Mouse (Mus musculus): ENCODE results near the gene Mal. TPM values are rescaled to one million over a fixed set of nuclear protein-coding genes. Genes with fewer than 3 reads are reported as not detected.
"Not testable (repeated sequence)": the region's sequence is repeated elsewhere in the genome, so short reads cannot be mapped to it uniquely, and the experiment has no call there.

The Mal gene
- polyA plus RNA-seq, 1 experiment from 2014 or later, result 2.0 TPM

DNA sequence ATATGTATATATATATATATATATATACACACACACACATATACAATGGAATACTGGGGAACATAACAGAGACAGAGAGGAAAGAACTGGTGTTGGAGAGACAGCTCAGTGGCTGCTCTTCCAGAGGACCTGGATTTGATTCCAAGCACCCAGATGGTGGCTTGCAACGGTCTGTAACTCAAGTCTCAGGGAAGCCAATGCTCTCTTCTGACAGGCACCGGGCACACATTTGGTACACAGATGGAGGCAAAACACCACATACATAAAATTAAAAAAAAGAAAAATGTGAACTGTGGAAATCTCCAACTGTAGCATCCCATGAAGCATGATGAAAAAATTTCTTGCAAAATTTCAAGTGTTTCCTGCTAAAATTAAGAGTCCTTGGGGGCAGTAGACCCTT, 31.7 kb downstream of the Mal start:
- ATAC-seq (ENCODE audit: extremely low read depth, insufficient number of reproducible peaks, low FRiP score, low TSS enrichment), result no peak
- no peak overlapping the region for H3K27ac ChIP-seq (replicated peaks)

GRCm38 (mm10) chr2:127622065-127622464, 34.4 kb downstream of the Mal start:
- Histone ChIP-seq H3K4me1 (0 out of 2 replicates have a peak, but pooled peaks cover 5% of the 10 kb centered on the region), H3K36me3 (no peaks in the 10 kb centered on the region), H3K27ac (replicated peaks) (no peak overlapping the region), H3K9ac (no peak overlapping the region), H3K9me3 (no peaks in the 10 kb centered on the region), H3K4me2 (no peak overlapping the region), H3K27me3 (replicated peaks) (peaks cover 19% of the 10 kb centered on the region; the same call in 1 of the 2 replicates), H3K4me3 (no peak overlapping the region)
- 35% methylated on average over 3 of the region's 3 CpGs for WGBS
- no peak for ATAC-seq (ENCODE audit: extremely low read depth, insufficient number of reproducible peaks, low FRiP score, low TSS enrichment)

More for the DNA sequence above, 31.7 kb downstream of the Mal start:
- Histone ChIP-seq H3K4me3 (no peak overlapping the region), H3K36me3 (no peaks in the 10 kb centered on the region), H3K27me3 (replicated peaks) (peaks cover 19% of the 10 kb centered on the region; the same call in 1 of the 2 replicates), H3K9ac (no peak overlapping the region), H3K4me2 (no peak overlapping the region), H3K4me1 (no peaks in the 10 kb centered on the region), H3K9me3 (no peaks in the 10 kb centered on the region)
- WGBS, result 83% methylated on average over 2 of the region's 2 CpGs

DNA sequence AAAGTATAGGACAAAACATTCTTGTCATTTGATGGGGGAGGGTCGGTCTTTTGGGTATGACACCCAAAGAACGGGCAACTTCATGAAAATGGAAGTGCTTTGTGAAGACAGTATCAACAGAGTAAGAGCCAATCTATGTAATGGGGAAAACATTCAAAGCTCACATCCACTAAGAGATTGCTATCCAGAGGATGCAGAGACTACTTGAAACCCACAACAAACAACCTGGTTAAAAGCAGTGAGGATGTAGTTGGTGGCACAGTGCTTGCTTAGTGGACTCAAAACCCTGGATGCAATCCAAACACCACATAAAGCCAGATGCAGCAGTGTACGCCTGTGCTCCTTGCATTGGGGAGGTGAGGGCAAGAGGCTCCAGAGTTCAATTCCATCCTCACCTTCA, 37.2 kb downstream of the Mal start:
- WGBS, result 72% methylated on average over 3 of the region's 3 CpGs
- no peak overlapping the region for H3K9ac ChIP-seq
- no peak overlapping the region for H3K4me3 ChIP-seq
- ATAC-seq (ENCODE audit: extremely low read depth, insufficient number of reproducible peaks, low FRiP score, low TSS enrichment), result no peak
- no peaks in the 10 kb centered on the region for H3K9me3 ChIP-seq
- peaks cover 14% of the 10 kb centered on the region; the same call in 1 of the 2 replicates for H3K27me3 ChIP-seq (replicated peaks)
- no peaks in the 10 kb centered on the region for H3K36me3 ChIP-seq
- H3K4me1 ChIP-seq, result 0 out of 2 replicates have a peak, but pooled peaks cover 5% of the 10 kb centered on the region
- no peak overlapping the region for H3K4me2 ChIP-seq
- H3K27ac ChIP-seq (replicated peaks), result no peak overlapping the region

- no peak overlapping the region for H3K4me3 ChIP-seq
- no peak overlapping the region for H3K4me2 ChIP-seq
- H3K27me3 ChIP-seq (replicated peaks), result no peaks in the 10 kb centered on the region
- no peak overlapping the region for H3K27ac ChIP-seq (replicated peaks)
- no peaks in the 10 kb centered on the region for H3K9me3 ChIP-seq
- peaks cover 13% of the 10 kb centered on the region for H3K4me1 ChIP-seq
- H3K36me3 ChIP-seq, result no peaks in the 10 kb centered on the region
- ATAC-seq (ENCODE audit: extremely low read depth, insufficient number of reproducible peaks, low FRiP score, low TSS enrichment), result no peak
- WGBS, result 85% methylated on average over 4 of the region's 4 CpGs
- no peak overlapping the region for H3K9ac ChIP-seq
These were observed 44.2 kb downstream of the Mal start for GRCm38 (mm10) chr2:127612288-127612687.

DNA sequence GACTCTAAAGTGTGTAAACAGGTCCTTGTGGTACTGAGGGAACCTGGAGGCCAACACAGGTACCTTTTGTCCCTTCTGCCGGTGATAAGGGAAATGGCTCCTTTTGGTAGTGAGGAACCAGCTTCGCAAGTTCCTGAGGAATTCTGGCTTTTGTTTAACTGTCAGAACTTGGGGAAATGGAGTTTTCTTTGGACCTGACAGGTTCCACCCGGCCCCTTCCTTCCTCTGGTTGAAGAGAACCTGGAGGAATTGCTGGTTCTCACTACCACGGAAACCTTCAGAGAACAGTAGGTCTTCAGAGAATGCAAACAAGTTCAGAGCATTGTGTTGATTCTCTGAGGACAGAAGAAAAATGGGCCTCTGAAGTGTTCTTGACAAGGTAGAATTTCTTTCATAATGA, 45.1 kb downstream of the Mal start:
- Histone ChIP-seq H3K36me3 (peaks cover under 1% of the 10 kb centered on the region; the same call in 1 of the 2 replicates), H3K9me3 (no peaks in the 10 kb centered on the region), H3K4me1 (peaks cover 12% of the 10 kb centered on the region), H3K9ac (no peak overlapping the region), H3K4me2 (no peak overlapping the region), H3K27ac (replicated peaks) (no peak overlapping the region), H3K4me3 (no peak overlapping the region), H3K27me3 (replicated peaks) (no peaks in the 10 kb centered on the region)
- WGBS, result 60% methylated on average over 4 of the region's 4 CpGs
- no peak for ATAC-seq (ENCODE audit: extremely low read depth, insufficient number of reproducible peaks, low FRiP score, low TSS enrichment)

DNA sequence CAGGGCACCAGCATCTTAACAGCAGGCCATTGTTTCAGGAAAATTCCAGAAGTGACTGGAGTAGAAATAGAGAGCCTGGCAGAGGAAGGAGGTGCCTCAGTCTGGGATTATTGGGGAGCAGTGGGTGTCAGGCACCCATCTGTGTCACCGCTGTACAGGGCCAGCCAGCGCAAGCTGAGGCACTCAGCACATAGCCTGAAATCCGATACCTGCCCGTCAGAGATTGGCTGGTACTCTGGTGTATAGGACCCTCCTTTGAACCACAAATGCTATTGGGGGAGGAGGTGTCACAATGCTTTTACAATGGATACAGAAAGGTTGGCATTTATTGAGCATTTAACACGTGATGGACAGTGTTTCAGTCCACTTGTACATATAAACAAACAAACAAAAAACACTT, 47.5 kb downstream of the Mal start:
- Histone ChIP-seq H3K4me3 (no peak overlapping the region), H3K27me3 (replicated peaks) (no peaks in the 10 kb centered on the region), H3K27ac (replicated peaks) (no peak overlapping the region), H3K9ac (no peak overlapping the region), H3K4me2 (peak overlapping the region; percentile 0; the same call in 1 of the 2 replicates), H3K4me1 (peaks cover 12% of the 10 kb centered on the region), H3K36me3 (peaks cover 24% of the 10 kb centered on the region), H3K9me3 (no peaks in the 10 kb centered on the region)
- WGBS, result 10% methylated on average over 5 of the region's 5 CpGs
- ATAC-seq (ENCODE audit: extremely low read depth, insufficient number of reproducible peaks, low FRiP score, low TSS enrichment), result no peak

- Histone ChIP-seq H3K9ac (0 out of 2 replicates have a peak overlapping the region, but pooled peaks have one; percentile 33), H3K4me3 (no peak overlapping the region), H3K4me2 (no peak overlapping the region), H3K4me1 (peaks cover 12% of the 10 kb centered on the region), H3K27me3 (replicated peaks) (no peaks in the 10 kb centered on the region), H3K9me3 (no peaks in the 10 kb centered on the region), H3K27ac (replicated peaks) (no peak overlapping the region), H3K36me3 (peaks cover 29% of the 10 kb centered on the region)
- ATAC-seq (ENCODE audit: extremely low read depth, insufficient number of reproducible peaks, low FRiP score, low TSS enrichment), result no peak
- 52% methylated on average over 3 of the region's 3 CpGs for WGBS
These were observed 48.3 kb downstream of the Mal start for GRCm38 (mm10) chr2:127608234-127608633.

DNA sequence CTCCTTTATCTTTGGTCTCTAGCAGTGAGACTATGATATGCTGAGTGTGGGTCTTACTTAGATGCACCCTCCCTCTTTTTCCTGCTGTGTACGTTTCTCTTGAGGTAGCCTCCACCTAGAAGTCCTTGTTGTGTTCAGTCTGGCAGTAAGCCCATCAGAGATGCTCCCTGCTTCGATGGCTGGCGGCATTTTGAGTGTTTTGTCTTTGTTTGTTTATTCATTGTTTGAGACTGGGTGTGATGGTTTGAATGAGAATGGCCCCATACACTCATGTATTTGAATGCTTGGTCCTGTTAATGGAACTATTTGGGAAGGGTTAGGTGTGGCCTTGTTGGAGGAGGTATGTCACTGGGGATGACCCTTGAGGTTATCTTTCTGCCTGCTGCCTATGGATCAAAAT, 51.3 kb downstream of the Mal start:
- Histone ChIP-seq H3K27me3 (replicated peaks) (no peaks in the 10 kb centered on the region), H3K36me3 (peaks cover 60% of the 10 kb centered on the region), H3K9ac (no peak overlapping the region), H3K4me1 (peaks cover 12% of the 10 kb centered on the region), H3K4me2 (no peak overlapping the region), H3K9me3 (no peaks in the 10 kb centered on the region), H3K27ac (replicated peaks) (no peak overlapping the region), H3K4me3 (no peak overlapping the region)
- no peak for ATAC-seq (ENCODE audit: extremely low read depth, insufficient number of reproducible peaks, low FRiP score, low TSS enrichment)
- 90% methylated on average over 3 of the region's 3 CpGs for WGBS

DNA sequence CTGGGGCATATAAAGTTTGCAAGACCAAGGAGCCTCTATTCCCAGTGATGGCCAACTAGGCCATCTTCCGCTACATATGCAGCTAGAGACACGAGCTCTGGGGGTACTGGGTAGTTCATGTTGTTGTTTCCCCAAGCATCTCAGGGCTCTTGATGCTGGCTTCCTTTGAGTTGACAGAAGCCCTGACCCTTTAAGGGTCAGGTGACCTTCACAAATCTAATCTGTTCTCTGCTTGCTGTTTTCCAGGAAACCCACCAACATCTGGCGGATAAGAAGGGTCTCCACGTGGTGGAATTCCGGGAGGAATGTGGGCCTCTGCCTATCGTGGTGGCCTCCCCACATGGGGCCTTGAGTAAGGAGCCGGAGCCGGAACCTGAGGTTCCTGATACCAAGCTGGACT, 53.1 kb downstream of the Mal start:
- peaks cover 78% of the 10 kb centered on the region for H3K36me3 ChIP-seq
- not testable (repeated sequence) for H3K4me2 ChIP-seq; H3K4me3 ChIP-seq; H3K9me3 ChIP-seq; H3K4me1 ChIP-seq; H3K9ac ChIP-seq; H3K27ac ChIP-seq (replicated peaks); H3K27me3 ChIP-seq (replicated peaks); ATAC-seq (ENCODE audit: extremely low read depth, insufficient number of reproducible peaks, low FRiP score, low TSS enrichment)
- WGBS, result 47% methylated on average over 6 of the region's 8 CpGs

GRCm38 (mm10) chr2:127590840-127591239, 65.7 kb downstream of the Mal start:
- no peaks in the 10 kb centered on the region for H3K27me3 ChIP-seq (replicated peaks)
- H3K9me3 ChIP-seq, result no peaks in the 10 kb centered on the region
- H3K4me1 ChIP-seq, result peaks cover 29% of the 10 kb centered on the region
- H3K9ac ChIP-seq, result no peak overlapping the region
- ATAC-seq (ENCODE audit: extremely low read depth, insufficient number of reproducible peaks, low FRiP score, low TSS enrichment), result no peak
- peaks cover 52% of the 10 kb centered on the region for H3K36me3 ChIP-seq
- 70% methylated on average over 4 of the region's 4 CpGs for WGBS
- H3K4me3 ChIP-seq, result peak overlapping the region; percentile 3; the same call in 1 of the 2 replicates
- H3K27ac ChIP-seq (replicated peaks), result peak overlapping the region; percentile 36; the same call in 1 of the 2 replicates
- H3K4me2 ChIP-seq, result peak overlapping the region; percentile 33

DNA sequence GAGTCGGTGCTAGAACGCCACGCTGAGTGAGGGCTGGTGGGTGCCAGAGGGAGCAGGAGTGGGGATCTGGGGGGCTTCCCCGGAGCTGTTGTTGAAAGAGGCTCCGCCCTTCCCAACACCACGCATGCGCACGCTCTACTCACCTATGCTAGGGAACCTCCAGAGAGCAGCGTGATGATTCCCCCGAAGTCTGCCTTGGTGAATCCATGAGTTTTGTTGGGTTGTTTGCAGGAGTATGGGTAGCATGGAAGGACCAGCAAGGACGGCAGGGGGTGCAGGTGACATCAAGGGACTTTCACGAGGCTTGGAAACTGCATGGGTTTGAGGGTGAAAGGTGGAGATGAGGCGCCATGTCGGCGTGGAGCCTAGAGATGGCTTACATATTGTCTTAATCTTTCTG, 66.3 kb downstream of the Mal start:
- Histone ChIP-seq H3K27ac (replicated peaks) (peak overlapping the region; percentile 36; the same call in 1 of the 2 replicates), H3K9me3 (no peaks in the 10 kb centered on the region), H3K27me3 (replicated peaks) (no peaks in the 10 kb centered on the region), H3K36me3 (peaks cover 45% of the 10 kb centered on the region), H3K4me1 (peaks cover 29% of the 10 kb centered on the region), H3K4me3 (peak overlapping the region; percentile 3; the same call in 1 of the 2 replicates), H3K9ac (no peak overlapping the region), H3K4me2 (peak overlapping the region; percentile 33)
- ATAC-seq (ENCODE audit: extremely low read depth, insufficient number of reproducible peaks, low FRiP score, low TSS enrichment), result no peak
- 71% methylated on average over 15 of the region's 15 CpGs for WGBS

DNA sequence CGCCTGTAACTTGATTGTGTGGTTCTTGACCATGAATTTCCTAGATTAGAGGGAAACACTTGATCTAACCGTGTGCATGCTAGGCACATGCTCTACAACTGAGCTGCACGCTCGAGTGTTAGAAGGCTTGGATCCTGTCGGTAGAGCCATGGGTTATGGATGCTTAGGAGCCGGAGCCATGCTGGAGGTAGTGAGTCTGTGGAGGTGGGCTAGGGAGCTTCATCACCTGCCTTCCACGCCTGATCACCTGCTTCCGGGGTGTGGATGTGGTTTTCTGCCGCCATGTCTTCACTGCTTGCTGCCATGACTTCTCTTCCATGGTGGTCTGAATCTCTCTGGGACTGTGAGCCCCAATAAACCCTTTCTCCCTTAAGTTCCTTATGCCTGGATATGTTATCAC, 67.6 kb downstream of the Mal start:
- no peak overlapping the region for H3K4me3 ChIP-seq
- no peak overlapping the region for H3K4me2 ChIP-seq
- H3K4me1 ChIP-seq, result peaks cover 35% of the 10 kb centered on the region
- H3K27ac ChIP-seq (replicated peaks), result no peak overlapping the region
- H3K9me3 ChIP-seq, result no peaks in the 10 kb centered on the region
- 86% methylated on average over 9 of the region's 9 CpGs for WGBS
- ATAC-seq (ENCODE audit: extremely low read depth, insufficient number of reproducible peaks, low FRiP score, low TSS enrichment), result no peak
- no peaks in the 10 kb centered on the region for H3K27me3 ChIP-seq (replicated peaks)
- peaks cover 32% of the 10 kb centered on the region for H3K36me3 ChIP-seq
- H3K9ac ChIP-seq, result 0 out of 2 replicates have a peak overlapping the region, but pooled peaks have one; percentile 3

Data from heart, embryonic 13.5 days (tissue).